Mouse (Mus musculus): ENCODE data around the gene Pgm1. TPM values are rescaled to one million over a fixed set of nuclear protein-coding genes. Genes with fewer than 3 reads are reported as not detected.

Pgm1 gene
- polyA plus RNA-seq, 1 experiment from 2014 or later = 143 TPM

DNA sequence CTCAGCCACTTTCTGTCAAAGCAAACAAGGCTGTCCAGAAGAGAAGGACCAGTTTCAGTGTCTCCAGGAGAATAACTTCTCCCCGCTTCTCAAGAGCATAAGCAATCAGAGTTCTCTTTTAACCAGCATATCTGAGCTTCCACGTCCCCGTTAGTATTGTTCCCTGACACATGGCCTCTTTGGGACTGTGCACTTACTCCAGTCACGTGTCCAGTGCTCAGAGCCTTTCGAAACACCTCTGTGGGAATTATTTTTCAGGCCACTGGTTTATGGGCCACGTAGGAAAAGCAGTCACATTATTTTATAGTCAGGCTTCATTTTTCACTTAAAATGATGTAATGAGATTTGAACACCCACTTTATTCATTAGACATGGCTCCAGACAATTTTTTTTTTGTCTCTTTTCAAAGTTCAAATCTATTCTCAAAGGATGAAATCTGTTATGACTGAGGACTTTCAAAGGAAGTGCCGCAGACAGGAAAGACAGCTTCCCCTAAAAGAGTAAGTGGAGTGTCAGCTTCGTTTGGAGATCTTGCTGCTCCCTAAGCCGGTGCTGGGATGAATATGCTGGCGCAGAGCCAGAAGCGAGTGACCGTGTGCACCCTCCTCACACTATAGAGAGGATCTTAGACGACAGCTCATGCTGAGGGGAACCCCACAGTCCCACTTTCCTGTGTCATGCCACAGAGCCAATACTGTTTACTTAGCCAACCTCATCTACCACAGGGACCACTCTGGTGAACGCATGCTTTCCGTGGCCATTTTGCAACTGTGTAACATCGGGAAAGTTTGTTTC lies 10.7 kb downstream of the Pgm1 start:
- no peak overlapping the region for H3K4me2 ChIP-seq (replicated peaks; ENCODE audit: low read depth)
- H3K4me3 ChIP-seq (ENCODE audit: low read depth, low read length) = no peak overlapping the region
- ATAC-seq = no peak
- peak overlapping the region; percentile 41; the same call in 1 of the 2 replicates for H3K27ac ChIP-seq (ENCODE audit: low read depth, low read length)
- H3K36me3 ChIP-seq (ENCODE audit: control insufficient read depth, insufficient read depth) = 0 out of 2 replicates have a peak, but pooled peaks cover 8% of the 10 kb centered on the region
- H3K4me1 ChIP-seq (replicated peaks; ENCODE audit: control insufficient read depth, insufficient read depth, low read length) = peaks cover 3% of the 10 kb centered on the region
- TF ChIP-seq CTCF (IDR thresholded peaks at IDR 0.05; ENCODE audit: low read depth) = no peak
- no peaks in the 10 kb centered on the region for H3K9me3 ChIP-seq (ENCODE audit: control insufficient read depth)
- no peaks in the 10 kb centered on the region for H3K27me3 ChIP-seq (replicated peaks; ENCODE audit: control insufficient read depth, insufficient read depth, low read length)
- 50% methylated on average over 16 of the region's 16 CpGs for WGBS
- H3K9ac ChIP-seq (ENCODE audit: low read depth, low read length) = no peak overlapping the region

DNA sequence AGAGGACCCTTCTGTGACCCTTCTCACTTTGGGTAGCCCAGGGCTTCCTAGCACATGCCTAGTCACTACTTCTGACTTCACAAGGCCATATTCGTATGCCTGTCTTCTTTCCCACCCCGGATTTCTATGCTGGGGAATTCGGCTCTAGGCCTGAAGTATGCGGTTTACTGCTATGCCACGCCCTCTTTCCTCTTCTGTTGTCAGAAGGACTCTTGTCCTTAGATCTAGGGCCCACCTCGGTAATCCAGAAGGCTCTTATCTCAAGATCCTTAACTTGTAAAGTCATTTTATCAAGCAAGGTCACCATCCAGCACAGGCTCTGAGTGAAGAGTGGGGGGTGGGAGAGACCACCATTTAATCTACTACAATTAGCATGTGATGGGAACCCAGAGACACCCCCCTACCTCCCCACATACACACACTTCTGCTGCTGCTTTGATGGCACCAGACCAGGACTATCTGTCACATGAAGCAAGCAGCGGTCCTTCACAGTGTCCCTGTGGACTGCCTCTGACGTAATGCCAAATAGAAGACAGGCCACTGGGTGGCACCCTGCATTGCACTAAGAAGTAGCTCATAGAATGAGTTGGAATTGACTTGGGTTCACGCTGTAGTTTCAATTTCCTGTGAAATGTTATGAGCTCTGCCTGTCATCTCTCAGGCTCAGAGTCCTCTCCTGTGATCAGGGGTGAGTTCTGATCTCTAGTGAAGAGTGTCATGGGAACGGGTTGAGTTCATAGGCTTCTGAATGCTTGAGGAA lies 12.6 kb downstream of the Pgm1 start:
- no peak overlapping the region for H3K4me3 ChIP-seq (ENCODE audit: low read depth, low read length)
- H3K9me3 ChIP-seq (ENCODE audit: control insufficient read depth) = no peaks in the 10 kb centered on the region
- TF ChIP-seq CTCF (IDR thresholded peaks at IDR 0.05; ENCODE audit: low read depth) = peak; percentile 65
- H3K27me3 ChIP-seq (replicated peaks; ENCODE audit: control insufficient read depth, insufficient read depth, low read length) = no peaks in the 10 kb centered on the region
- H3K4me1 ChIP-seq (replicated peaks; ENCODE audit: control insufficient read depth, insufficient read depth, low read length) = peaks cover 3% of the 10 kb centered on the region
- H3K4me2 ChIP-seq (replicated peaks; ENCODE audit: low read depth) = peak overlapping the region; percentile 28
- WGBS = 46% methylated on average over 10 of the region's 10 CpGs
- H3K36me3 ChIP-seq (ENCODE audit: control insufficient read depth, insufficient read depth) = 0 out of 2 replicates have a peak, but pooled peaks cover 8% of the 10 kb centered on the region
- peak; percentile 81 for ATAC-seq
- H3K27ac ChIP-seq (ENCODE audit: low read depth, low read length) = peak overlapping the region; percentile 68
- no peak overlapping the region for H3K9ac ChIP-seq (ENCODE audit: low read depth, low read length)

DNA sequence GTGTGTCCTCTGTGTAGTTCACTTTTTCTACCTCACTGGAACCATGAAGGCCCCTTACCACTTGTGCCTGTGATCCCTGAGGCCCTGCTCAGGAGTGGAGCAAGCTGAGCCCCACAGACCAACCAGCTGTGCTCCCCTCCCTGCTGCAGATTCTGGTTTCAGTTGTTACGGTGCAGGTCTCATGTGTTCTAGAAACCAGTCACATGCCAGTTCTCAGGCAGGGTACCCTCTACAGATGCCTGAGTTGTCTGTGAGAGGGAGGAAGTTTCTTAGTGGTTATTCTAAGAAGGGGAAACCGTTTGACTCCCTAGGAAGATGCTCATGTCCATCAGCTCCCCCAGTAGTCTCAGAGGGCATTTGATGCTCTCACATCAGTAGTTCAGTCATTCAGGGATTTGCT lies 15.4 kb downstream of the Pgm1 start:
- Histone ChIP-seq H3K27ac (ENCODE audit: low read depth, low read length) (no peak overlapping the region), H3K4me2 (replicated peaks; ENCODE audit: low read depth) (no peak overlapping the region), H3K4me3 (ENCODE audit: low read depth, low read length) (no peak overlapping the region), H3K9me3 (ENCODE audit: control insufficient read depth) (no peaks in the 10 kb centered on the region), H3K9ac (ENCODE audit: low read depth, low read length) (no peak overlapping the region), H3K4me1 (replicated peaks; ENCODE audit: control insufficient read depth, insufficient read depth, low read length) (peaks cover 3% of the 10 kb centered on the region), H3K36me3 (ENCODE audit: control insufficient read depth, insufficient read depth) (0 out of 2 replicates have a peak, but pooled peaks cover 8% of the 10 kb centered on the region), H3K27me3 (replicated peaks; ENCODE audit: control insufficient read depth, insufficient read depth, low read length) (no peaks in the 10 kb centered on the region)
- 79% methylated on average over 2 of the region's 2 CpGs for WGBS
- TF ChIP-seq CTCF (IDR thresholded peaks at IDR 0.05; ENCODE audit: low read depth) = no peak
- ATAC-seq = no peak

DNA sequence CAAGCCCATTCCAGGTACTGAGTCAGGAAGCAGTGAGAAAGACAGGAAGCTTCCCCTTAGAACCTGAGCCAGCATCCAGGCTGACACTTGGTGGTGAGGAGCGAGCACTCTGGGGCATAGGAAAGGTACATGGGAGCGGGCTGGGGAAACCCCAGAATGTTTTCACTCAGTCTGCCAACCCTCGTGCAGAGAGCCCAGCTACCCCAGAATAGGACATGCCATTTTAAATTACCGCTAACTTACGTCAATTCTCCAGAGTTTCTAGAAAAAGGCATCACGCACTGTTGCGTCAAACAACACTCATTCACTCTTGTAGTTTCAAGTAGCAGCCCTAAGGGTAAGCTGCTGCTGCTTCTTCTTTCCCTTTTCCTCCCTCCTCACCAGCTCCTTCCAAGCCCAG lies 15.8 kb downstream of the Pgm1 start:
- WGBS = 86% methylated on average over 7 of the region's 7 CpGs
- Histone ChIP-seq H3K4me2 (replicated peaks; ENCODE audit: low read depth) (no peak overlapping the region), H3K36me3 (ENCODE audit: control insufficient read depth, insufficient read depth) (0 out of 2 replicates have a peak, but pooled peaks cover 8% of the 10 kb centered on the region), H3K9me3 (ENCODE audit: control insufficient read depth) (no peaks in the 10 kb centered on the region), H3K27ac (ENCODE audit: low read depth, low read length) (no peak overlapping the region), H3K4me1 (replicated peaks; ENCODE audit: control insufficient read depth, insufficient read depth, low read length) (peaks cover 3% of the 10 kb centered on the region), H3K9ac (ENCODE audit: low read depth, low read length) (no peak overlapping the region), H3K4me3 (ENCODE audit: low read depth, low read length) (no peak overlapping the region), H3K27me3 (replicated peaks; ENCODE audit: control insufficient read depth, insufficient read depth, low read length) (no peaks in the 10 kb centered on the region)
- no peak for ATAC-seq
- TF ChIP-seq CTCF (IDR thresholded peaks at IDR 0.05; ENCODE audit: low read depth) = no peak

DNA sequence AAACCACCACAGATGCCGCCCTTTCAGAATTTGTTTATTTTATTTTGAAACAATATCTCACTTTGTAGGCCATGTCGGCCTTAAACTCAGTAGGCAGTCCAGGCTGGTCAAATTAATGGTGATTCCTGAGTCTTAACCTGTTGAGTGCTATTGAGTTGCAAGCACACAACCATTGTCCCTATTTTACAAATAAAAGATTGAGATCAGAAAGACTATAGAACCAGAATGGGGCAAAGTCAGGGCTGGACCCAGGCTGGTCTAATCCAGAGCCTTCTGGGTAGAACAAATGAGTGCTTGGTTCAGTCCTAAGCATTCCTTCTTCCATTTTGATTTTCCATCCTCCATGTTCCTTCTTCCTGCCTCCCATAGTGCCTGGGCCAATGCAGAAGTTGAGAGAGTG lies 17.3 kb downstream of the Pgm1 start:
- H3K9ac ChIP-seq (ENCODE audit: low read depth, low read length) = no peak overlapping the region
- peaks cover 3% of the 10 kb centered on the region for H3K4me1 ChIP-seq (replicated peaks; ENCODE audit: control insufficient read depth, insufficient read depth, low read length)
- H3K27me3 ChIP-seq (replicated peaks; ENCODE audit: control insufficient read depth, insufficient read depth, low read length) = no peaks in the 10 kb centered on the region
- no peak for TF ChIP-seq CTCF (IDR thresholded peaks at IDR 0.05; ENCODE audit: low read depth)
- no peak overlapping the region for H3K27ac ChIP-seq (ENCODE audit: low read depth, low read length)
- H3K36me3 ChIP-seq (ENCODE audit: control insufficient read depth, insufficient read depth) = 0 out of 2 replicates have a peak, but pooled peaks cover 5% of the 10 kb centered on the region
- no peak for ATAC-seq
- H3K4me3 ChIP-seq (ENCODE audit: low read depth, low read length) = no peak overlapping the region
- H3K9me3 ChIP-seq (ENCODE audit: control insufficient read depth) = no peaks in the 10 kb centered on the region
- H3K4me2 ChIP-seq (replicated peaks; ENCODE audit: low read depth) = no peak overlapping the region
- 87% methylated on average over 2 of the region's 2 CpGs for WGBS

DNA sequence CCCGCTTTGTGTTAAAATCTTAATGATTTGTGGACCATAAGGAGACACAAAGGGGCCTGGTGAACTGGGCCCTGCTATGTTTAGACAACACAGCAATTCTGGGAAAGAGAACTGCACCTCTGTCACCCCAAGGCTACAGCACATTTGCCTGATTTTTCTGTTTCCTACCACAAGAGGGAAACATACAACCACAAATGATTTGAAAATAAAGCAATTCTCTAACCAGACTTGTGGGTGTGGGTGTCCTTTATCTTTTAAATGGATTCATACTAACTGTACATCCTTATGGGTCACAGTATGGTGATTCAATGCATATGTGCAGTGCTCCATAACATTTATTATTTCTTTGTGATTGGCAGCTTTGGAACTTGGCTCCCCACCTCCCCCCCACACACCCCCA lies 18.0 kb downstream of the Pgm1 start:
- H3K9me3 ChIP-seq (ENCODE audit: control insufficient read depth) = no peaks in the 10 kb centered on the region
- H3K4me2 ChIP-seq (replicated peaks; ENCODE audit: low read depth) = no peak overlapping the region
- WGBS = 60% methylated on average over 1 of the region's 1 CpGs
- H3K4me3 ChIP-seq (ENCODE audit: low read depth, low read length) = no peak overlapping the region
- no peaks in the 10 kb centered on the region for H3K27me3 ChIP-seq (replicated peaks; ENCODE audit: control insufficient read depth, insufficient read depth, low read length)
- no peak overlapping the region for H3K9ac ChIP-seq (ENCODE audit: low read depth, low read length)
- TF ChIP-seq CTCF (IDR thresholded peaks at IDR 0.05; ENCODE audit: low read depth) = peak; percentile 69
- no peak for ATAC-seq
- 0 out of 2 replicates have a peak, but pooled peaks cover 7% of the 10 kb centered on the region for H3K36me3 ChIP-seq (ENCODE audit: control insufficient read depth, insufficient read depth)
- no peak overlapping the region for H3K27ac ChIP-seq (ENCODE audit: low read depth, low read length)
- peaks cover 3% of the 10 kb centered on the region for H3K4me1 ChIP-seq (replicated peaks; ENCODE audit: control insufficient read depth, insufficient read depth, low read length)

All from intestine, postnatal 0 days (tissue).